Mouse (Mus musculus) gastrocnemius, postnatal 25 days (tissue): ENCODE data around the gene Dagla. TPM values are rescaled to one million over a fixed set of nuclear protein-coding genes. Genes with fewer than 3 reads are reported as not detected.

Source experiments
- DNase-seq: peaks from one replicate; pipeline ENCODE4 v3.0.0; 2022
- long read RNA-seq, 2 experiments: library from polyadenylated mRNA; stranded (forward); transcript quantifications; one replicate each; pipeline ENCODE4 v2.0.0; 2021
- total RNA-seq, 2 experiments: library from RNA; stranded (reverse); gene quantifications; 1 replicate in 1 of 2; 2 replicates in 1 of 2; pipeline ENCODE4 v1.2.3; 2021

Dagla gene
- 1 to 10 TPM; 4.0 to 6.7 TPM for total RNA-seq
- long read RNA-seq, experiment 1, partial matches to known transcripts: 1 of 6 reads
- long read RNA-seq, experiment 1, other reads (novel, unspliced or antisense): 5 of 6 reads
- long read RNA-seq, experiment 2, partial matches to known transcripts: 0 of 3 reads
- long read RNA-seq, experiment 2, other reads (novel, unspliced or antisense): 3 of 3 reads

- peak; percentile 77 for DNase-seq
These were observed at the start of gene Dagla for GRCm38 (mm10) chr19:10304810-10305544. Gene Dagla, minus strand, starts transcription at chr19:10304877.

GRCm38 (mm10) chr19:10352218-10352617 is 47.5 kb upstream of the Dagla start:
- DNase-seq: no peak

- DNase-seq: no peak
These were observed 43.1 kb upstream of the Dagla start for GRCm38 (mm10) chr19:10347628-10348273.

GRCm38 (mm10) chr19:10345696-10346095 is 41.0 kb upstream of the Dagla start:
- no peak for DNase-seq

GRCm38 (mm10) chr19:10343866-10344265 is 39.2 kb upstream of the Dagla start:
- DNase-seq: no peak

GRCm38 (mm10) chr19:10341817-10342439 is 37.3 kb upstream of the Dagla start:
- no peak for DNase-seq

GRCm38 (mm10) chr19:10341152-10341551 is 36.5 kb upstream of the Dagla start:
- no peak for DNase-seq

- DNase-seq: no peak
These were observed 36.0 kb upstream of the Dagla start for GRCm38 (mm10) chr19:10340661-10341060.

GRCm38 (mm10) chr19:10339271-10339670 is 34.6 kb upstream of the Dagla start:
- no peak for DNase-seq

- DNase-seq: no peak
These were observed 34.0 kb upstream of the Dagla start for GRCm38 (mm10) chr19:10338724-10339123.

- no peak for DNase-seq
These were observed 29.8 kb upstream of the Dagla start for GRCm38 (mm10) chr19:10334467-10334866.

GRCm38 (mm10) chr19:10333545-10334252 is 29.0 kb upstream of the Dagla start:
- DNase-seq: no peak

GRCm38 (mm10) chr19:10331706-10332105 is 27.0 kb upstream of the Dagla start:
- DNase-seq: no peak

- DNase-seq: no peak
These were observed 24.4 kb upstream of the Dagla start for GRCm38 (mm10) chr19:10329033-10329432.

GRCm38 (mm10) chr19:10326609-10327008 is 21.9 kb upstream of the Dagla start:
- no peak for DNase-seq

GRCm38 (mm10) chr19:10323860-10324259 is 19.2 kb upstream of the Dagla start:
- DNase-seq: no peak

- no peak for DNase-seq
These were observed 18.7 kb upstream of the Dagla start for GRCm38 (mm10) chr19:10323362-10323837.

GRCm38 (mm10) chr19:10317795-10318194 is 13.1 kb upstream of the Dagla start:
- no peak for DNase-seq

GRCm38 (mm10) chr19:10317358-10317757 is 12.7 kb upstream of the Dagla start:
- no peak for DNase-seq

GRCm38 (mm10) chr19:10316956-10317355 is 12.3 kb upstream of the Dagla start:
- no peak for DNase-seq

GRCm38 (mm10) chr19:10312072-10312471 is 7.4 kb upstream of the Dagla start:
- DNase-seq: no peak

- DNase-seq: no peak
These were observed 4.3 kb upstream of the Dagla start for GRCm38 (mm10) chr19:10308990-10309389.
